Mouse (Mus musculus) adrenal gland, postnatal 25 days (tissue): Measurements from ENCODE around the gene Ak9. TPM values are rescaled to one million over a fixed set of nuclear protein-coding genes. Genes with fewer than 3 reads are reported as not detected.

Experiments used
- DNase-seq: peaks from one replicate; pipeline ENCODE4 v3.0.0; 2021; ENCODE audit warnings: mixed read lengths
- long read RNA-seq: library from polyadenylated mRNA; stranded (forward); transcript quantifications from one replicate; pipeline ENCODE4 v2.0.0, GENCODE M21; 2021
- total RNA-seq: library from RNA; stranded (reverse); gene quantifications from 2 replicates; pipeline ENCODE4 v1.2.3, GENCODE M21; 2021

The Ak9 gene
- total RNA-seq: 0.06 TPM in 1 of 2 replicates, not detected in the other
- long read RNA-seq: 0 reads

GRCm38 (mm10) chr10:41303639-41304444 is at the start of gene Ak9:
Gene Ak9 (plus strand): TSS chr10:41303980.
- peak; percentile 87 for DNase-seq

DNA sequence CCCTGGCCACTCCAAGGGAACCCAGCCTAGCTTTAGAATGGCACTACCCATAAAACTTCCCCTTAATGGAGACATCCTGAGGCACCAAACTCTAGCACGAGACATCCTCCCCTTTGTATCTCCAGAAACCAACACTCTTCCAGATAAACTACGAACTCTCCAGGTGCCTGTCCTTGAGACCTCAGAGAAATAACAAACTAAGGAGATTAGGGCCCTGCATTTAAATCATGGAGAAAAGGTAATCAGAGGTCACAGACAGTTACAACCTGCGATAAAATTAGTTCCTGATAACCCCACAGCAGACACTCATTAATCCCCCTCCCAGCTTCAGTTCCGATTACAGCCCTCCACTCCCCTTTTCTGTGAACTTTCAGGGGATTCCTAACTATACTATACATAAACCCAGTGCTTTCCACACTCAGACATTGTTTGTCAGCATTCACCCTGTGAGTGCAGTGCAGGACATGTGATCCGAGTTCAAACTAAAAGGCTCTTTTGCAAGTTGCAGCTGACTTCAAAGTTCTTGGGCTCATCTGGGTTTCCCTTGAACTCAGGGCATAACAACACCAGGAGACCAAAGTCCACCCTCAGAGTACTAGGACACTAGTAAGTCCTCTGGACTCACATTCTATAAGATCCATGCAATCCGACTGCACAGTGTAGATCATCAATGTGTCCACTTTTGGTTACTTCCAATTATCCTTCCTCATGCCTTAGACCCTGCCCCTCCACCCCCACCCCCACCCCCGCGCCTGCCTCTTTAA is 43.4 kb upstream of the Ak9 start:
- no peak for DNase-seq

GRCm38 (mm10) chr10:41261218-41261617 is 42.6 kb upstream of the Ak9 start:
- no peak for DNase-seq

DNA sequence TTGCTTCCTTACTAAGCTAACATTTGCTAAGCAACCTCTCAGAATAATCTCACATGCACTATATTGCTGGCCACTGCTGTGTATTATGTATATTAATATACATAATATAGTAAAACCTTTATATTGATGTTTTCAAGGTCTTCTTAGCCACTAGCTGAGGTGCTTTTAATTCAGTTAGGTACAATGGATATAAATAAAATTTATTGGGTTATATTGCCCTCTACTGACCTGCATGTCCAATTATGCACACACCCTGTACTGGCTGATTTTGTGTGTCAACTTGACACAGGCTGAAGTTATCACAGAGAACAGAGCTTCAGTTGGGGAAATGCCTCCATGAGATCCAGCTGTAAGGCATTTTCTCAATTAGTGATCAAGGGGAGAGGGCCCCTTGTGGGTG is 41.9 kb upstream of the Ak9 start:
- no peak for DNase-seq

- peak; percentile 20 for DNase-seq
These were observed 31.9 kb upstream of the Ak9 start for GRCm38 (mm10) chr10:41271860-41272259.

DNA sequence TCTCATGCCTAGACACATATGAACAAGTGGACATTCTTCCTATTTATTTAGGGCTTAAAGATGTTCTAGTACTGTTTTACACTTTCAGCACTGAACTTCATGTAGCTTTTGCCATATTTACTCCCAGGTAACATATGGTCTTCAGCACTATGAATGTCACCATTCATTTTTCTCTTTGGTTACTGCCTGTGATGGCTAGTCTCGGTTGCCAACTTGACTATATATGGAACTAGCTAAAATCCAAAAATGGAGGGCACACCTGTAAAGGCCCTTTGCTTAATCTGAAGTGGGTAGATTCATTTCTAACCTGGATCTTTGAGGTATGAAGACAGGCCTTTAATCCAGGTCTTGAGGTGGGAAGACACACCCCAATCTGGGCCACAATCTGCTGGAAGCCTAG is 28.9 kb upstream of the Ak9 start:
- no peak for DNase-seq

DNA sequence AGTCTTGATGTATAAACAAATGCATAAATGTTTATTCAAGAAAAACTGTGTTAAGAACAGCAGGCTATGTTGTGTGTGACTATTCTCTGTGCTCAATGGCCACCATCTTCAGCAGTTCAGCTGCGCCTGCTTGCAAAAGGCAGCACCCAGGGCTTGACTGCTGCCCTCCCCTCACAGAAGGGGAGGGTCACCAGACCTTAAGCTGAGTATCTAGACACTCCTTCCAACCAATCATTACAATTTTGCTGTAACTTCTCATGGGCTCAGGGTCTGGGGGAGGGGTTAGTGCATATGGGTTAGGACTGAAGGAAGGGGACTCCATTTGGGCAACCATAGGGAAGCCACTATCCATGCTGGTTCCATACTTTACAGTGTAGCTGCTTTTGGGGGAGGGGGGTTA is 25.0 kb upstream of the Ak9 start:
- DNase-seq: no peak

DNA sequence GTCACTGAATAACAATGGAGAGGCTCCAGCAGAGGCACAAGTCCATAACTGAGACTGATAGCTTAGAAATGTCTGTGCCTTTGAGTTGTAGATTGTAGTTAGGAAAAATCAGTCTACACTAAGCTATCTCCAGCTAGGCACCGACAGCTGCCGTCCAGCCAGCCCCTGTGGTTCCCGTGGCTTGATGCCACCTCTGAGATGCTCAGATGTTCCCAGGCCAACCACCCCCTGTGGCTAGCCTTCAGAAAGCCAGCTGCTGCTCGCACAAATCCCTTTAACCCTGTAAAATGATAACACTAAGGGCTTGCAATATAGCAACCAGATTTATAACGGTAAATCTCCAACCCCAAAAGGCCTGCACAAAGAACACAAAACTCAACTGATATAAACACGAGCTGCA is 23.6 kb upstream of the Ak9 start:
- no peak for DNase-seq

GRCm38 (mm10) chr10:41280796-41281195 is 23.0 kb upstream of the Ak9 start:
- no peak for DNase-seq

DNA sequence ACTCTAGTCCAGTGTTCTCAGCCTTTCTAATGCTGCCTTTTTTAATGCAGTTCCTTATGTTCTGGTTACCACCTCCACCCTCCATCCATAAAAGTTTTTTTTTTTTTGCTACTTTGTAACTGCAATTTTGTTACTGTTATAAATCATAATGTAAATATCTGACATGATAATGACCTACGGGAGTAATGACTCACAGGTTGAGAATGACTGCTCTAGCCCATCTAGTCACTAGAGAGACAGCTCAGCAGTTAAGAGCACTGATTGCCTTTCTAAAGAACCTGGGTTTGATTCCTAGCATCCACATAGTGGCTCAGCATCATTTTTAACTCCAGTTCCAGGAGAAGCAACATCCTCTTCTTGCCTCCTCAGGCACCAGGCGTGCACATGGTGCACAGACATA is 21.7 kb upstream of the Ak9 start:
- DNase-seq: no peak

GRCm38 (mm10) chr10:41287618-41288017 is 16.2 kb upstream of the Ak9 start:
- DNase-seq: no peak

GRCm38 (mm10) chr10:41288074-41288473 is 15.7 kb upstream of the Ak9 start:
- DNase-seq: no peak

DNA sequence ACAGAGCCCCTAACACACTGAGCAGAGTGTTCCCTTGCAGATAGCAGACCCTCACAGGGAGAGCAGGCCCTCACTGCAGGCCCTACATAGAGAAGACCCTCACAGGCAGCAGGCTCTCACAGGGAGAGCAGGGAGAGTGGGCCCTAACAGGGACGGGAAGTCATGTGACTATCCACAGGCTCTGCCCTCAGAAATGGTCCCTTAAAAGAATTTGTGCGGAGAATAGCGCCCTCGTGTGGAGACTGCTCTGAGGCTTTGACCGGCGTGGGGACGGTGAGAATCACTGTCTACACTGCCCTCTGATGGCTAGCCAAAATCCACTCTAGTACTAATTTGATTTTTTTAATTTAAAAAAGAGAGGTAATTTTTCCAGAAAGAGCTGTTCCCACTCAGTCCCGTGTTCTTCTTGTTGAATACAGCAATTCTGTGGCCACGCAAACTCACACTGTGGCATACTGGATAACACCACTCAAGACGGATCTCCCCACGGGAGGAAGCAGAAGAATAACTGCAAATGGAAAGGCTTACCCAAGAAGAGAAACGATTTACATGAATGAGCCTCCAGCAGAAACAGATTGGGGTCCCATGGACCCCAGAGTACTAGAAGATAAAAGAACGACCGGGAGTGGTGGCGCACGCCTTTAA is 14.9 kb upstream of the Ak9 start:
- peak; percentile 77 for DNase-seq

GRCm38 (mm10) chr10:41291021-41291420 is 12.8 kb upstream of the Ak9 start:
- DNase-seq: no peak

DNA sequence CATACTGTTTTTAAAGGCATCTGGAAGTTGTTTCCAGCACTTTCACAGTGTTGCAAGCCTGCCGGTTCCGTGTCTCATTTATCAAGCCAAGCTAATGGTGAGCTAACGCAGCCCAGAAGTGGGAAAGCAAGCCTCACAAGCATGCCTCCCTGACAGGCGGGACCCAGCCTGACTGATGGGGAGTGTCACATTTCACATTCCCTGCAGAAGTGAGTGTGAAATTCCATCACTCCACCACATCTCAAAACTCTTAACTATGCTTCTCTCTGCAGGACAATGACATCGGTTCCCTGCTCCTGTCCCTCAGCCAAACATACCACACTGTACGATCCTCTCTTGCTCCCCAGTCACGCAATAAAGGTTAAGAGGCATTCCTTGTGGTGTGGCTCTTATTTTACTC is 10.8 kb upstream of the Ak9 start:
- DNase-seq: no peak

- no peak for DNase-seq
These were observed 9.0 kb upstream of the Ak9 start for GRCm38 (mm10) chr10:41294734-41295133.

DNA sequence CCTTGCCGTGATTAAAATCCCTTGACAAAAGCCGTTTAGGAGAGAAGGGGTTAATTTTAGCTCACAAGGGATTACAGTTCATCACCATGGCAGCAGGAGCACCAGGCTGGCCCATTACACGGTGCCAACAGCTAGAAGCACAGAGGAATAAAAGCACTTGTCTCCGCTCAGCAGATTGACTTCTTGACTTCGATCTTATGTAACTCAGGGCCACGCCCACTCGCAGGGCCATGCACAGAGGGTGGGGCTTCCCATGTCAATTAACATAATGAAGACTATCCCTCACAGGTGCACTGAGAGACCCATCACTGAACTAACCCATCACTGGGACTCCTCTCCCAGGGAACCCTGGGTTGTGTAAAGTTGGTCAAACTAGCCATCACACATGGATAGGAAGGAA is 8.6 kb upstream of the Ak9 start:
- no peak for DNase-seq

GRCm38 (mm10) chr10:41300161-41300560 is 3.6 kb upstream of the Ak9 start:
- no peak for DNase-seq

DNA sequence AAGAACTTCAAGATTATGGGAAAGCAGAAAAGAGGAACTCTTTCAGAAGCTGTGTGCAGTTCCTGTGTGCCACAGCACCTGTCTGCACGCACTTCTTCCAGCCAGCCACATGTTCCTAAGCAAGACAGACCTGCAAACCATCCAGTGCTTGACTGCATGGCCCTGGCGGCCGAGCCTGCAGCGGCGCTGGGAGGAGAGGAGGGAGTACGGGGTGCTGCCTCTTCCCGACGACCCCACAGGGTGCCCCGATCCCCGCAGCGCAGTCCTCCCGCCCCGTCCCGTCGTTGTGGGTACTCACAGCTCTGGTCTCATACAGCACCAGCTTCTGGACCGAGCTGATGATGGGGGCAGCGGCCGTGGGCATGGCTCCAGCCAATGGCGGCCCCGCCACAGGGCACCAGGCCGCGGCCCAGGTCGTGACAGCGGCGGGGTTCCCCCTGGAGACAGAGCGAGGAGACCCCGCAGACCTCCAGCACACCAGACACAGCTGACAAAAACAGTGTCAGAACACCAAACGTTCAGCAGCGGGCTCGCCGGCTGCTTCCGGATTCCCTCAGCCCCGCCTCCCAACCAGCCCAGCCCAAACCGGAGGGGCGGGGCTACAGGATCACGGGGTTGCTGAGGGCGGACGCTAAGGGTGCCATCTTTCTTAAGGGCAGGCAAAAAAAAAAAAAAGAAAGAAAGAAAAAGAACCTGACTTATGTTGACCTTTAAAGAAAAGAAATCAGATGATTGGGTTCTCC is 920 bp upstream of the Ak9 start, which contains the start of gene Fig4:
Gene Fig4 (minus strand): TSS at position 572 of the 743 bp plus-strand sequence.
- peak; percentile 87 for DNase-seq

- DNase-seq: no peak
These were observed 1.2 kb downstream of the Ak9 start for GRCm38 (mm10) chr10:41304961-41305455.

GRCm38 (mm10) chr10:41308205-41308604 is 4.4 kb downstream of the Ak9 start:
- DNase-seq: no peak

GRCm38 (mm10) chr10:41315866-41316265 is 12.1 kb downstream of the Ak9 start:
- DNase-seq: no peak
